Mouse (Mus musculus) liver (tissue): Measurements from ENCODE around the gene Henmt1.

ENCODE experiments used
- DNase-seq: peaks from one replicate; pipeline ENCODE4 v3.0.0-alpha.2; 2020; ENCODE audit warnings: mixed read lengths

Henmt1 gene

DNA sequence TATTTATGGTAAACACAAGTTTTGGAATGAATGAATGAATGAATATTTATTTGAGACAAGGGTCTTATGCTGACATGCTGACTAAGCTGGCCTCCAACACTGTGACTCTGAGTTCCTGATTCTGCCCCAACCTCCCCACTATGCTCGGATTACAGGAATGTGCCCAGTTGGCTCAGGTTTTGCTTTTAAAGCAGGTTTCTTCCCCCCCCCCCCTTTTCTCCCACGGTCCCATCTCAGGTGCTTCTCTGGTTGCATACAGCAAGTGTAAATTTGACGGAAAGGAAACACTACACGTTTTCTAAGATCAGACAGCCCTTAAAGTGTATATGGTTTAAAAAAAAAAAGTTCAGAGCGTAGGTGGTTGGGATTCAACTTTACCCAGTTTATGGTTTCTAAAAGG is at the start of gene Henmt1:
Gene Henmt1, plus strand, starts transcription at position 301 of the 400 bp plus-strand sequence.
- DNase-seq, result no peak

- no peak for DNase-seq
Measured at GRCm38 (mm10) chr3:108889908-108890307, 49.8 kb upstream of the Henmt1 start, which contains the start of gene Fndc7. Gene Fndc7 (minus strand): TSS chr3:108890008.

DNA sequence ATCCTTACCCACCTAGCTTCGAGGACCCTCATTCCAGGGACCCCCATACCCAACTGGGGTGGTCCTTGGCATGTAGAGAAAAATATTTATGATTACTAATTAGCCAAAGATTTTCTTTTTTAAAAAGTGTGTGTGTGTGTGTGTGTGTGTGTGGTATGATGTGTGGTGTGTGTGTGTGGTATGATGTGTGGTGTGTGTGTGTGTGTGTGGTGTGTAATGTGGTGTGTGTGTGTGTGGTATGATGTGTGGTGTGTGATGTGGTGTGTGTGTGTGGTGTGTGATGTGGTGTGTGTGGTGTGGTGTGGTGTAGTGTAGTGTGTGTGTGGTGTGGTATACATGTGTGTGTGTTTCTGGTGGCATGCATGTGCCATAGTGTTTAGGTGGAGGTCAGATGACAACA is 47.6 kb upstream of the Henmt1 start:
- no peak for DNase-seq

DNA sequence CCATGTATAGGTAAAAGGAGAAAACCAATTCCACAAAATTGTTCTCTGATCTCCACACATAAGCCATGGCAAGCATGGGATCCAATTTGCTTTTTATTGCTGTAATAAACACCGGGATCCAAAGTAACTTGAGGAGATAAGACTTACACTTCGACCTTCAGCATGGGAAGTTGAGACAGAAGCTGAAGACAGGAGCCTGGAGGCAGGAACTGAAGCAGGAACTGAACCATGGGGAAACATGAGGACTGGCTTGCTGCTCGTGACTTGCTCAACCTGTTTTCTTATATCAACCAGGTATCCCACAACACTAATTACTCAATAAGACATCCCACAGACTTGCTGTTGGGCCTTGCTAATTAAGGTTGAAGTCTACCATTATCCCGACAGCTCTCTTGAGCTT is 46.8 kb upstream of the Henmt1 start:
- DNase-seq, result no peak

GRCm38 (mm10) chr3:108898640-108899039 is 41.0 kb upstream of the Henmt1 start:
- no peak for DNase-seq

DNA sequence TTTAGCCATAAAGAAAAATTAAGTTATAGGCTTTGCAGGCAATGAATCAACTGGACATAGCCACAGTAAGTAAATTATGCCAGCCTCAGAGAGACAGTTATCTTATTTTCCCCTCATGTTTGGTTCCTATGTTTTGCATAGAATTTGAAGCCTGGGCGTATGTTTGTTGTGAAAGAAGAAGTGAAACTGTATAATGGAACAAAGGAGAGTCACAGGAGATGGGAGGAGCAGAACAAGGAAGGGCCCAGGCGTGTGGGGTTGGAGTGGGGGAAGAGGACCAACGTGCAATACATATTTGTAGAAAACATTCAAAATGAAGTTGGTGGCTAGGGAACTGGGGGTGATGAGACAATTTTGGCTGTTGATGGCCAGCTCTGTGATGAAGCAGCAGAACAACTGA is 39.5 kb upstream of the Henmt1 start:
- DNase-seq, result no peak

- no peak for DNase-seq
Measured at GRCm38 (mm10) chr3:108900681-108901080, 39.0 kb upstream of the Henmt1 start.

DNA sequence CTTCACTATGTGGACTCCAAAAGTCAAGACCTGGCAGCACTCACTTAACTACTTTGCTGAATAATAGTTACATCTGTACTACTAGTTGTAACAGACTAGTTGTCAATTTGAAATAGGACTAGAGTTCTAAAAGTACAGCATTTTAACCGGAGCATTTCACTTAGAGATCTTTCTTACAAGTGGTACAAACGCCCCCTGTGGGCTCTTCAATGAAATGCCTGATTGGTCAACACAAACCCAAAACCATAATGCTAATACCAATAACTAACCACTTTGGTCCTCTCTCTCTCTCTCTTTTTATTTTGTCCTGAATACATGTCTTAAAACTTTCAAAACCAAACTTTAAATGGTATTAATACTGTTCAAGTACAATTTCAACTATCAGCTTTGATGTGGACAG is 37.6 kb upstream of the Henmt1 start:
- DNase-seq, result no peak

DNA sequence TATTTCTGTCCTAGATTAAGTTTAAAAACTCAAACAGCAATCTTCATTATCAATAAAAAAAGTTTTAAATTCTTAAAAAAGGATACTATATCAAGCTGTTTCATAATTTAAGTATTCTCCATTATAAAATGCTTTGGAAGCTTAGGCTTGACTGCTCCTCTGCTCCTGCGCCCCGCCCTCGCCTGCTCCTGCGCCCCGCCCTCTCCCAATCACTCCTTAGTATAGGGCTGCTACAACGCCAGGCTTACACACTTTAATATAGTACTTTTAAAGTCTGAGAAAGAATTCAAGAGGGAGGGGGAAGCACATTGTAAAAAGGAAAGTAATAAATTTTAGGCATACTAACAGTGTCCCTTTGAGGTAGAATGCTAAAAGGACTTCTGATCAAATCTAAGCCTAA is 36.7 kb upstream of the Henmt1 start:
- DNase-seq, result peak; percentile 49

GRCm38 (mm10) chr3:108910303-108911080 is 29.2 kb upstream of the Henmt1 start:
- peak; percentile 41 for DNase-seq

DNA sequence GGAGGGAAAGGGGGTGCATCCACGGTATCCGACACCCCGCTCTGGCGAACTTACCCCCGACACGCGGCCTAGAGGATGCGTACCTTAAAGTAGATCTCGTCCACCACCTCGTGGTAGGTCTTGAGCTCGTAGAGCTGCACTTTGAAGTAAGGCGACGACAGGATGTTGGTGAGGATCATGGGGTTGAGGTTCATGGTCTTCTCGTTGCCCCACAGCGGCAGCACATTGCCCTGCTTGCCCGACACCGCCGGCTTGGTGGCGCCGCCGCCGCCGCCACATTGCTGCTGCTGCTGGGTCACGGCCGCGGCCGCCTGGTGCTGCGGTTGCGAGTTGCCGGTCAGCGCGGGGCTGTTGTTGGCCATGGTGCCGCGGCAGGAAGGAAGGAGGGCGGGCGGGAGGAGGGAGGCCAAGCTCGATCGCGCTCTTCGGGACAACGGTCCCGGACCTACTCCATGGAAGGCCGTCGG is 28.6 kb upstream of the Henmt1 start:
- peak; percentile 74 for DNase-seq

DNA sequence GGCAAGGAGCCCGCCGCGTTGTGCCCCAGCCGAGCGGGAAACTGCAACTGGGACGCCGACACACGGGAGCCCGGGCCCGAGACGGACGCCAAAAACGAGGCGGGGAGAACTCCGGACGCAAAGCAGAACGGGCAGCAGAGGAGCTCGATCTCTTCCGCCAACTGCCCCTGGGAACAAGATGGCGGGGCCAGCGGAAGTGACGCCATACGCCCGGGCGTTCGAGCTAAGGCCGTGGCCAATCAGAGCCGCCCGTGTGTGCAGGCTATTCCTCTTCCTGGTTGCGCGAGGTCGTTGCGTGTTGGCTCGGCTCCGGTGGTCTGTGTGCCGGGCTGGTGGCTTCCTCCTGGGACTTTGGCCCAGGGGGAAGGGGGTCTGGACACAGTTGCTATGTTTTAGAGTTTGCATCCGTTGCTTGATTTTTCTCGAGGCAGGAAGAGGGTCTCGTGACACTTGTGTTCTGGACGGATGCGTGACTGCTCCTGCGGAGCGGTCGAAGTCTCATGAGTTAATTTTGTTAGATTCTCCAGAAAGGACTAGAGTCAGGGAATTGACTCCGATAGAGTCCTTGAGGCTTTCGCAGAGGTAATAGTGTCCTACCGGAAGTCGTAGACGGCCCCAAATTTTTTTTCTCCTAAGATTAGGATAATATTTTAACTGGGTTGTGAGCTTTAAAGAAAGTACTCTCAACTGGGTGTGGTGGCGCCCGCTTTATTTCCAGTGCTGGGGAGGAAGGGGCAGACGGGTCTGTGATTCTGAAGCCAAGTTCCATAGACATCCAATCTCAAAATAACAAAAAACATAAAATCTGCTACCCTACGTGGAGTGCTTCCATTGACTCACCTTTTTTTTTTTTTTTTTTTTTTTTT is 27.9 kb upstream of the Henmt1 start, which contains the start of gene Prpf38b:
Gene Prpf38b, minus strand, starts transcription at position 180 of the 866 bp plus-strand sequence.
- DNase-seq, result peak; percentile 95

DNA sequence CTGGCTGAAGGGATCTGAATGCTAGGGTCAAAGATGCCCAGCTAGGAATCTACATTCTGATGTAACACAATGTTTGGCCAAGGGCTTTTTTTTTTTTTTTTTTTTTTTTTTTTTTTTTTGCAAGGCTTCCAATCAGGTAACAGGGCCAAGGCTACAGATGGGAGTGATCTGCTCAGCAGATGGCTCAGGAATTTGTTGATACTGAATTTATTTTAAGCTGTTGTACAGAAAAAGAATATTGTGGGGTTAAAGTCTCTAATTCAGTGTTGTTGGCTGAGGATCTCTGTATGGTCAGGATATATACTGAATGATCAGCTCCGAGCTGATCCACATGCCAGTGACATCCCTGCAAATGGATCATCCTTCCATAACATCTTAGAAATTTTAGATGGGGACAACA is 23.7 kb upstream of the Henmt1 start:
- DNase-seq, result no peak

DNA sequence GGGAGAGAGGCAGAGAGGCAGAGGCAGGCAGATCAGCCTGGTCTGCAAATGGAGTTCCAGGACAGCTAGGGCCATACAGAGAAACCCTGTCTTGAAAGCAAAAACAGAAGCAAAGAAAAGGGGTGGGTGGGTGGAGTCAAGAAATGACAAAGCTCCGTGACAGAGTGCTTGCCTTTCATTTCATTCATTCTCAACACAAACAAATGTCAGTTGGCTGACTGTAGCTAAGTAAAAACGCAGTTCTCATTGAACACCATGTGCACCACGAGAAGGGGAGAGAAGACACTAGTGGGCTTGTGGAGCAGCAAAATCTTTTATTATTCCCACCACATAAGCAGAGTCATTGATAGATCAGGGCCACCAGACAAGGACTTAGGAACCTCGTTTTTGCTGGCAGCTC is 22.8 kb upstream of the Henmt1 start:
- no peak for DNase-seq

GRCm38 (mm10) chr3:108917986-108918385 is 21.7 kb upstream of the Henmt1 start:
- no peak for DNase-seq

DNA sequence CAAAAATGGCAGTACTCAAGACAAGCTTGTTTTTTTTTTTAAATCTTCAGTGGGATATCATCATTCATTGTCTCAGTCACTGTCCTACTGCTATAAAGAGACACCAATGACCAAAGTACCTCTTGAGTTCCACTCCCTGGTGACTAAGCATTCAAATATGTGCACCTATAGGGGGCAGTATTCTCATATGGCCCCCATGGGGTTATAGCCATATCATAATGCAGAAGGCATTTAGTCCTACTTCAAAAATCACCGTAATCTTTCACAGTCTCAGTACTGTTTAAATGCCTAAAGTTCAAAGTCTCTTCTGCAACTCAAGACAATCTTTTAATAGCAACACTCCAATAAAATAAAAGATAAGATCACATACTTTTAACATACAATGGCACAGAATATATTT is 20.8 kb upstream of the Henmt1 start:
- DNase-seq, result no peak

GRCm38 (mm10) chr3:108920442-108921070 is 19.1 kb upstream of the Henmt1 start:
- no peak for DNase-seq

- peak; percentile 81 for DNase-seq
Measured at GRCm38 (mm10) chr3:108921822-108922221, 17.9 kb upstream of the Henmt1 start.

GRCm38 (mm10) chr3:108925677-108926076 is 14.0 kb upstream of the Henmt1 start:
- no peak for DNase-seq

- DNase-seq, result no peak
Measured at GRCm38 (mm10) chr3:108926308-108926707, 13.4 kb upstream of the Henmt1 start.

DNA sequence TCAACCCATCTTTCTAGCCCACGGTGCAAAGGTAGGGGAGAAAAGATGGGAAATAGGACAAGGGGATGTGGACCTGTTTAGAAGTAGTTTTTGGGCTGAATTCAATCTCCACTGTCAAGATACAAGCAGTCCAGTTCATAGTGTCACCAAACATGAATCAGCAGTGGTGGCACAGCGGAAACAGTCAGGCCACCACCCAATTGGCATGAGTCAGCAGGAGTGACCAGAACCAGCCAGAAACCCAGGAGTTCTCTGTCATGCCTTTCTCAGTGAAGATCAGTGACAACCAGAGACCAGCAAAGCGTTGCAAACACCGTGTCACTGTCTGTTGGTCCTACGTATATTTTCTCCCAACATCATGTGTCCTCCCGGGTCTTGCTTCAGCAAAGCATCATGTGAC is 6.1 kb upstream of the Henmt1 start:
- no peak for DNase-seq

DNA sequence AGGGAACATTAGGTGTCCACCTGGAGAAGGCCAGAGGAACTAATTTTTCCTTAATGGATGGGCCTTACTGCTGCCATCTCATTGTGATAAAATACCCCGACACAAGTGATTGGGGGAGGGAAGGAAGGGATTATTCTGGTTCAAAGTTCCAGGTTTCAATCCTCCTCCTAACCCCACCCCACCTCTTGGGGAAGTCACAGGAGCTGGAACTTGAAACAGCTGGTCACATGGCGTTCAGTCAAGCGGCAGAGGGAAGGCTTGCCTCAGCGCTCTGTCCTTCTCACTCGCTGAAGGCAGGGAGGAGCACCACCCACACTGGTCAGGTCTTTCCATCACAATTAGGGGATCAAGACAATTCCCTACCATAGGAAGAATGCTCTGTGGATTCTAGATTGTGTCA is 982 bp upstream of the Henmt1 start:
- no peak for DNase-seq

GRCm38 (mm10) chr3:108940001-108940633 is 444 bp downstream of the Henmt1 start, which contains the start of gene Gm9857:
Gene Gm9857 (minus strand): TSS chr3:108940445.
- DNase-seq, result no peak
